Mouse (Mus musculus) limb, embryonic 10.5 days (tissue): Measurements from ENCODE around the gene Otol1. TPM values are rescaled to one million over a fixed set of nuclear protein-coding genes. Genes with fewer than 3 reads are reported as not detected.

ENCODE experiments used
- DNase-seq: peaks from one replicate; pipeline ENCODE4 v3.0.0-alpha.2; 2017; ENCODE audit warnings: low spot score
- H3K27ac ChIP-seq: fragments of 300-500 bp; sonication (generic); 2 replicates; pipeline ENCODE4 v1.5.1; 2016; ENCODE audit warnings: mild to moderate bottlenecking
- H3K27me3 ChIP-seq: fragments of 300-500 bp; sonication (generic); 2 replicates; pipeline ENCODE4 v1.6.1; 2016; ENCODE audit warnings: low read depth, mild to moderate bottlenecking; ENCODE audit not compliant: poor library complexity, severe bottlenecking
- H3K36me3 ChIP-seq: fragments of 300-500 bp; sonication (generic); 2 replicates; pipeline ENCODE4 v1.6.1; 2016; ENCODE audit warnings: mild to moderate bottlenecking, moderate library complexity
- H3K4me1 ChIP-seq: fragments of 300-500 bp; sonication (generic); 2 replicates; pipeline ENCODE4 v1.6.1; 2016
- H3K4me3 ChIP-seq: fragments of 300-500 bp; sonication (generic); 2 replicates; pipeline ENCODE4 v1.5.1; 2016; ENCODE audit warnings: mild to moderate bottlenecking, moderate library complexity
- H3K9me3 ChIP-seq: fragments of 300-500 bp; sonication (generic); replicated peaks from 2 replicates; pipeline ENCODE4 v1.6.1; 2016; ENCODE audit warnings: mild to moderate bottlenecking
- WGBS: fragments of 180-500 bp; shearing (Covaris S2); methylation state at CpG from one replicate; pipeline ENCODE4 v1.1.7; 2016; 5-methylcytosine and 5-hydroxymethylcytosine counted together
- polyA plus RNA-seq: library from polyadenylated mRNA; unstranded; fragments of >200 nt; fragmentation: Nextera tagmentation; extraction: Ambion mirVana; gene quantifications from 2 replicates; pipeline ENCODE4 v1.2.1, GENCODE M21; 2016

Gene Otol1
- polyA plus RNA-seq = not detected in 2 replicates

- no peak for DNase-seq
- H3K27ac ChIP-seq = no peak within 1 kb of the TSS
- no peaks in the 10 kb centered on the region for H3K27me3 ChIP-seq
- no peak within 1 kb of the TSS for H3K4me3 ChIP-seq
- H3K4me1 ChIP-seq = peaks cover 4% of the 10 kb centered on the region; the same call in 1 of the 2 replicates
- H3K9me3 ChIP-seq = no peaks in the 10 kb centered on the region
- WGBS = 76% methylated on average over 4 of the region's 4 CpGs
- no peaks in the 10 kb centered on the region for H3K36me3 ChIP-seq
These were observed at the start of gene Otol1 for GRCm38 (mm10) chr3:70007313-70007712. Gene Otol1 (plus strand): TSS chr3:70007613.

DNA sequence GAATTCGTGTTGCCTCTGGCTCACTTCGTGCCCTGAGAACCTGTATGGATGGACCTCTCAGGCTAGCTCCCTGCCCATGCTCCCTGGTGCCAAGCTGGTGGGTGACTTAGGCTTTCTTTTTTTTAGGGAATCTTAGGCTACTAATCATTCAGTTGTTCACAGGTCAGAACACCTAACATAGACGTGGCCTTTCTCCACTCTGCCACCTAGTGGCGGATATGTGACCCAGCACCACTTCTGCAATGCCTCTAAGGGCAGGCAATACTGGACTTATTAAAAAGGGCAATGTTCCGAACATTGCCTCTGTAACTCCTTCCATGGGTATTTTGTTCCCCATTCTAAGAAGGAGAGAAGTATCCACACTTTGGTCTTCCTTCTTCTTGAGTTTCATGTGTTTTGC is 45.2 kb upstream of the Otol1 start:
- WGBS = 62% methylated on average over 5 of the region's 5 CpGs
- Histone ChIP-seq H3K4me1 (no peaks in the 10 kb centered on the region), H3K36me3 (no peaks in the 10 kb centered on the region), H3K9me3 (no peaks in the 10 kb centered on the region), H3K27me3 (no peaks in the 10 kb centered on the region), H3K4me3 (no peak overlapping the region), H3K27ac (no peak overlapping the region)
- peak; percentile 40 for DNase-seq

DNA sequence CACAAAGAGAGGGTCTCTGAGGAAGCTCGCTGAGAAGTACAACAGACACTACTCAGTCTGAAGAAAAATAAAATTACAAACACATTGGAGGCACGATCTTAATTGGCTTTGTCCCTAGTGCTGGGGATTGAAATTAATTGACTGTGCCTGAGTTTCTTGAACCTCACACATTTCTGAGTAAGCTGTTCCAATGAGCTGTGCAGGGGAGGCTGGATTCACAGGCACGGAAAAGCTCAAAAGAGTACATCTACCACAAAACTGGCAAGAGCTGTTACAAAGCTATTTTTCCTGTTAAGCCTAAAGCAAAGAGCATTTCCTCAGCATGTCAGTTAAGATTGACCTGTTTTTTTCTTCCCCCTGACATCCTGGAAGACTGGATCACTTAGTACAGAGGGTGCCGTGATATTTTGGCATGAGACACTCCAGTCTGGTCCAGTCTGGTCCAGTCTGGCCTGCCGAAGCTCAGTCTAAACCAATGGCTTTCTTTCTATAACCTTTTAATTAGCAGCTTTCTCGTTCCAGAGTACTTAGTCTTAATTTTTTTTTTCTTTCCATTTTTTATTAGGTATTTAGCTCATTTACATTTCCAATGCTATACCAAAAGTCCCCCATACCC is 35.8 kb upstream of the Otol1 start:
- no peaks in the 10 kb centered on the region for H3K27me3 ChIP-seq
- peaks cover 6% of the 10 kb centered on the region; the same call in 1 of the 2 replicates for H3K4me1 ChIP-seq
- H3K9me3 ChIP-seq = no peaks in the 10 kb centered on the region
- H3K27ac ChIP-seq = no peak overlapping the region
- DNase-seq = no peak
- H3K36me3 ChIP-seq = no peaks in the 10 kb centered on the region
- WGBS = 71% methylated on average over 6 of the region's 6 CpGs
- H3K4me3 ChIP-seq = no peak overlapping the region

DNA sequence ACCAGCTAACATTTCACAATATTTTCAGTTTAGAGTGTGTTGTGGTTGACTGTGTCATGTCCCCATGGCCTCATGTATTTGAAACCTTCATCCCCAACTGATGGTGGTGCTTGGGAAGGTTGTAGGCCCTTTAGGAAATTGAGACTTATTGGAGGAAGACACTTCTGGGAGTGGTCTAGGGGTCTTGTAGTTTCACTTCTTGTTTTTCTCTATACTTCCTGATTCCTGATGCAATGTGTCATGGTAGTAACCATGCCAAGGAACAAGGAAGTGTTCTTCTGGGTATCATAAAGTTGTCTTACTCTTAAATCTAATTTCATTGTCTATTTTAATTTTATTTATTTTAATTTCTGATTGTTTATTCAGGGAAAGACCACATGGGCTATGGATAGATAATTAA is 29.3 kb upstream of the Otol1 start:
- Histone ChIP-seq H3K9me3 (no peaks in the 10 kb centered on the region), H3K36me3 (no peaks in the 10 kb centered on the region), H3K4me1 (no peaks in the 10 kb centered on the region), H3K27ac (no peak overlapping the region), H3K4me3 (no peak overlapping the region), H3K27me3 (no peaks in the 10 kb centered on the region)
- DNase-seq = no peak

GRCm38 (mm10) chr3:69993806-69994205 is 13.6 kb upstream of the Otol1 start:
- WGBS = 45% methylated on average over 4 of the region's 4 CpGs

DNA sequence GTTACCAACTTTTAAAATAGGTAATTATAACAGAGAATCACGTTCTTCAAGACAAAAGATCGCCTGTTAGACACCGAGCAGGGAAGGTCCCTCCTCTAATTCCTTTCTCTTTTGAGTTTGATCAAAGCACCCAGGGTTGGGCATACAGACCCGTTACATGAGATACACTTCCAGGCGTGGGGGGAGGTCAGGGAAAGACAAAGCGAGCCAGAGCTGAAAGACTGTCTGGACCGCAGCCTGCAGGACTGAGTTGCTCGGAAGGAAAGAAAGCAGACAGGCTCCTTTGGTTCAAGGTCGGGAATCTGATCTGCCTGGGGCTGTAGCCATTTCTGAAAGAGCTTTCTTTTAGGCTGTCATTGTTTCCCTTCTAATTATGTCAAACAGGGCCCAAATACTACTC is 5.9 kb upstream of the Otol1 start:
- no peak overlapping the region for H3K27ac ChIP-seq
- H3K36me3 ChIP-seq = no peaks in the 10 kb centered on the region
- H3K27me3 ChIP-seq = no peaks in the 10 kb centered on the region
- 63% methylated on average over 9 of the region's 9 CpGs for WGBS
- H3K4me3 ChIP-seq = no peak overlapping the region
- DNase-seq = no peak
- H3K4me1 ChIP-seq = peaks cover 4% of the 10 kb centered on the region; the same call in 1 of the 2 replicates
- no peaks in the 10 kb centered on the region for H3K9me3 ChIP-seq

More at GRCm38 (mm10) chr3:69993806-69994205, 13.6 kb upstream of the Otol1 start:
- Histone ChIP-seq H3K9me3 (no peaks in the 10 kb centered on the region), H3K27ac (no peak overlapping the region), H3K4me1 (no peaks in the 10 kb centered on the region), H3K36me3 (no peaks in the 10 kb centered on the region), H3K4me3 (no peak overlapping the region), H3K27me3 (no peaks in the 10 kb centered on the region)
- DNase-seq = no peak

DNA sequence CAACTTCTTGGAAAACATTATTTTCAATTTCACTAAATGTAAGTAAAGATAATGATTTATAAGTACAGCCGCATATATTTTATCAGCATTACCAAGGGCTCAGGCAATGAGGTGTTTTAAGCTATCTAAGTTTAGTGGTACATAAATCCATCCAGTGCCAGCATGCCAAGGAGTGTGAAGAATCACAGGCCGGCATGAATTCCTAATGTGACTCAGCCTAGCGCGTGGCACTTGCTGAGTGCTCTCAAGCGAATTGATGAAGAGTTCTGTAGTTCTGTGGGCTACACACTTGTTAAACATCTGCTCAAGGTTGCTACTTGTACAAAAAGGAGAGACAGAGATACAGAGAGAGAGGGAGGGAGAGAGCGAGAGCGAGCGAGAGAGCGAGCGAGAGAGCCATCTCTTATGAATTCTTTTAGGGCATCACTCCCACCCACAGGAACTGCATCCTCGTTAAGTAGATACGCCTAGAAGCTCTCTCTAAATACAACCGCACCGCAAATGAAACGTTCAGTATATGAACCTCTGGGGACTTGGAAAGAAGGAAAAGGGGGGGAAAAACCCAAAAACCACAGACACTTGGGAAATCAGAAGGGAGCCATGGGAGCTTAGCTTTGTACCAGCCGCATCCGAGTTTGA is 4.2 kb upstream of the Otol1 start:
- Histone ChIP-seq H3K36me3 (no peaks in the 10 kb centered on the region), H3K9me3 (no peaks in the 10 kb centered on the region), H3K4me3 (no peak overlapping the region), H3K4me1 (peaks cover 4% of the 10 kb centered on the region; the same call in 1 of the 2 replicates), H3K27ac (no peak overlapping the region), H3K27me3 (no peaks in the 10 kb centered on the region)
- no peak for DNase-seq
- WGBS = 82% methylated on average over 17 of the region's 17 CpGs

DNA sequence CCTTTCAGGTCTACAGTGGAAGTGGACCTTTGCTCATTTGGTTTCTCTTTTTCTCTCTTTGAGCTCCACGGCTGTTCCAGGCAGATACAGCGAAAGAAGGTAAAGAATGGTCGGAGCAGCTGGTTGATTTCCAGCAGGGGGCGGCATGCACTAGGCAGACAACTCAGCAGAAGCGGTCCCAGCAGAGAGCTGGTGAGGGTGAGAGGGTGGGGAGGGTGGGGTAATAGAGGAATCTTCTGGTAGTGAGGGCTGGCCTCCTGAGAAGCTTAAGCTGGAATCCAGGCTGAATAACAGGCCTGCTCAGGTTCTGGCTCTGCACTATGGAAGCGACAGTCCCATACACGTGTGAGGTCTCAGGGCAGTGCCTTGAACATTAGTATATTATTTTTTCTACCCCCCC is 3.5 kb upstream of the Otol1 start:
- Histone ChIP-seq H3K27me3 (no peaks in the 10 kb centered on the region), H3K36me3 (no peaks in the 10 kb centered on the region), H3K9me3 (no peaks in the 10 kb centered on the region), H3K4me3 (no peak overlapping the region), H3K27ac (no peak overlapping the region), H3K4me1 (peaks cover 4% of the 10 kb centered on the region; the same call in 1 of the 2 replicates)
- DNase-seq = peak; percentile 69
- WGBS = 35% methylated on average over 7 of the region's 7 CpGs

DNA sequence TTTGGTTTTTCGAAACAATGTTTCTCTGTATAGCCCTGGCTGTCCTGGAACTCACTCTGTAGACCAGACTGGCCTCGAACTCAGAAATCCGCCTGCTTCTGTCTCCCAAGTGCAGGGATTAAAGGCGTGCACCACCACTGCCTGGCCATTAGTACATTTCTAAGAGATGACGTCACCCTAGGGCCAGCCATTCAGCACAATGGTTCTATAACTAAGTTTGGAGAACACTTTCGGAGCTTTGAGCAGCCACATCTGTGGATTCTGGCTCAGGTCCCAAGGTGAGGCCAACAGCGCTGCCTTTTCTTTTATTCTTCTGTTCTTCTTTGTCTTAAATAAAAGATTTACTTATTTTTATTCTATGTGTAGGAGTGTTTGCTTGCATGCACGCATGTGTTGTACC is 3.0 kb upstream of the Otol1 start:
- Histone ChIP-seq H3K9me3 (no peaks in the 10 kb centered on the region), H3K27me3 (no peaks in the 10 kb centered on the region), H3K4me3 (no peak overlapping the region), H3K27ac (no peak overlapping the region), H3K4me1 (peaks cover 4% of the 10 kb centered on the region; the same call in 1 of the 2 replicates), H3K36me3 (no peaks in the 10 kb centered on the region)
- 84% methylated on average over 8 of the region's 8 CpGs for WGBS
- no peak for DNase-seq

DNA sequence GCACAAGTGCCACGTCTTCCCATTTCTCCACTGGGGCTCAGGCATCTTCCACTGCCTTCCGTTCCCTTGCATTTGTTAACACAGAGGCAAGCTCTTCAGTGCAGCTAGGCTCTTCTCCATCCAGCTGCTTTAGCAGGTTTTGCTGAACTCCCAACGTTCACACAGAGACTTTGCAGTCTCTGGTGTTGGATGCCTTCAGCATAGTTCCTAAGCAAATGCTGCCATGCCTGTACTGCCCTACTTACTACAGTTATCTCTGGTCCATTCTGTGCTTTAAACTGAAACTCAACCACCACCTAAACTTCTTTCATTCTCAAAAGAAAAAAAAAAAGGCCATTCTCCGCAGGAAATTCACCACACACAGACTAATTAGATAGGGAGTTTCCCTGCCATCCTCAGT is 5.2 kb downstream of the Otol1 start:
- Histone ChIP-seq H3K4me1 (no peaks in the 10 kb centered on the region), H3K36me3 (no peaks in the 10 kb centered on the region), H3K27ac (no peak overlapping the region), H3K9me3 (no peaks in the 10 kb centered on the region), H3K27me3 (no peaks in the 10 kb centered on the region), H3K4me3 (no peak overlapping the region)
- no peak for DNase-seq
- 80% methylated on average over 4 of the region's 4 CpGs for WGBS

DNA sequence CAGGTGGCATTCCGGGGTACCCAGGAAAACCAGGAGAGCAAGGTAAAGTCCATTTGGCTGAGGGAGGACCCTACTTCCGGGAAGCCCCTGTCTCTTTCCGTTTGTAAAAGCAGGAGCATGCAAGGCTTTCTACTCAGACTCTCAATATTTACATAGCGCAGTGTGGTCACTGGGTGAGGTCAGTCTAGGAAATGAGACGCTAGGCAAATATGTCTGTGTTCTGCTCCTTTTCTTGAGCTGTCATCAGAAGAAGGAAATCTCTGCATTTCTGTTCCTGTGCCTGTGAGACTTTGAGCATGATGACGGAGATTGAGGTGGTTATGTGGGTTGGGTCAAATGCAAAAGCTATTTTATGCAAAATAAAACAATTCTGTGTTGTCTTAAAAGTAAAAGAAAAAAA is 19.2 kb downstream of the Otol1 start:
- 91% methylated on average over 6 of the region's 6 CpGs for WGBS
- Histone ChIP-seq H3K9me3 (no peaks in the 10 kb centered on the region), H3K27ac (no peak overlapping the region), H3K4me3 (no peak overlapping the region), H3K36me3 (no peaks in the 10 kb centered on the region), H3K27me3 (no peaks in the 10 kb centered on the region), H3K4me1 (no peaks in the 10 kb centered on the region)
- DNase-seq = no peak

DNA sequence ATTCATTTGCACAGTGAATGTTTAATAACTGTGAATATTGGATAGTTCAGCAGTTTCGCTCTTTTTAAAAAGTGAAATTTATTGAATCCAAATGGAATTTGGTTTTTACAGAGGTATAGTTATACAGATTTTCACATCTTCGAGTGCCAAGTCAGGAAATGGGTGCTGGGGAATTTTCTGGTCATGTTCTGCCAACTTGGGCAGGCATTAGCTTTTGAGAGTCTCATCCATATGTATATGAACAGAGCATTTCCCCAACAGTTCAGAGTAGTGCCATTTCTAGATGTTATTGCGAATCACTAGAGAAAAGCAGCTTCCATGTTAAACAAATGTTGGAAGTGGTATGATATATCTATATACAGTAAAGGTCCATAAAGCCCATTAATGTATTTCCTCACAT is 21.8 kb downstream of the Otol1 start:
- 87% methylated on average over 3 of the region's 3 CpGs for whole genome bisulfite sequencing

GRCm38 (mm10) chr3:70035593-70035992 is 28.2 kb downstream of the Otol1 start:
- DNase-seq = no peak
- no peak overlapping the region for H3K27ac ChIP-seq
- H3K27me3 ChIP-seq = no peaks in the 10 kb centered on the region
- 68% methylated on average over 4 of the region's 4 CpGs for WGBS
- no peaks in the 10 kb centered on the region for H3K9me3 ChIP-seq
- no peaks in the 10 kb centered on the region for H3K4me1 ChIP-seq
- no peaks in the 10 kb centered on the region for H3K36me3 ChIP-seq
- no peak overlapping the region for H3K4me3 ChIP-seq

More for the DNA sequence above, 21.8 kb downstream of the Otol1 start:
- H3K36me3 ChIP-seq = no peaks in the 10 kb centered on the region
- H3K4me1 ChIP-seq = no peaks in the 10 kb centered on the region
- H3K4me3 ChIP-seq = no peak overlapping the region
- DNase-seq = no peak
- no peaks in the 10 kb centered on the region for H3K9me3 ChIP-seq
- H3K27me3 ChIP-seq = no peaks in the 10 kb centered on the region
- H3K27ac ChIP-seq = no peak overlapping the region
